ENCODE assay signal across 15 mouse cellular contexts in genomic region chr7:82422561-82422960, GRCm38 (mm10).
A peak's percentile ranks its signal among the peaks of the same experiment; 100 is the strongest.
DNase-seq lines count a peak whose midpoint lies in the region; ATAC-seq lines count a peak whose summit lies in the region.
"Had no signal": no experiment of that assay in that cellular context is flagged by ENCODE, and none has a peak within 500 bp of the region (broad histone marks: within the 10 kb centered on the region; RNA-seq: fewer than 3 reads in every experiment).

No protein-coding gene starts in this region.

- no peaks in the 10 kb centered on the region for H3K9me3 ChIP-seq in lung, embryonic 15.5 days
- H3K9me3 ChIP-seq: midbrain, embryonic 15.5 days; neural tube, embryonic 13.5 days had no signal

- H3K36me3 ChIP-seq in lung, embryonic 15.5 days, result no peaks in the 10 kb centered on the region
- H3K36me3 ChIP-seq: midbrain, embryonic 15.5 days; neural tube, embryonic 13.5 days had no signal

- peak overlapping the region; percentile 29; the same call in 1 of the 2 replicates for H3K27ac ChIP-seq in lung, embryonic 15.5 days
- H3K27ac ChIP-seq: liver, embryonic 14.5 days; midbrain, embryonic 15.5 days; neural tube, embryonic 13.5 days had no signal

- H3K4me1 ChIP-seq in lung, embryonic 15.5 days, result peaks cover 14% of the 10 kb centered on the region
- H3K4me1 ChIP-seq: midbrain, embryonic 15.5 days; neural tube, embryonic 13.5 days had no signal

- 21% methylated on average over 3 of the region's 3 CpGs for WGBS in lung, embryonic 15.5 days

- H3K27me3 ChIP-seq in lung, embryonic 15.5 days, result no peaks in the 10 kb centered on the region
- H3K27me3 ChIP-seq: midbrain, embryonic 15.5 days; neural tube, embryonic 13.5 days had no signal

- ATAC-seq in lung, embryonic 15.5 days (ENCODE audit: borderline replicate concordance, extremely low read depth, low FRiP score, low TSS enrichment), result no peak
- no peak for ATAC-seq in megakaryocyte-erythroid progenitor cell, adult 5-6 weeks (replicated peaks; ENCODE audit: low FRiP score, low TSS enrichment, poor library complexity, severe bottlenecking)
- ATAC-seq: inflammation-experienced regulatory T-cells, adult 6 months; midbrain, embryonic 15.5 days had no signal

- no peak overlapping the region for H3K9ac ChIP-seq in lung, embryonic 15.5 days
- H3K9ac ChIP-seq: liver, embryonic 14.5 days; midbrain, embryonic 15.5 days; neural tube, embryonic 13.5 days had no signal

- DNase-seq in lung, adult 18-20 months, result no peak
- peak; percentile 65 to 80 for DNase-seq in heart, adult 9 months (ENCODE audit: low spot score in 2 of 2)
- peak; percentile 65 for DNase-seq in heart, postnatal 4 days
- peak; percentile 19 for DNase-seq in yolk sac, embryonic 10.5 days (ENCODE audit: low spot score)
- no peak for DNase-seq in spleen, postnatal 14 days (ENCODE audit: low spot score in 2 of 2)
- DNase-seq in adrenal gland, postnatal 4 days (ENCODE audit: low spot score in 2 of 2), result no peak
- DNase-seq: adrenal gland, postnatal 25 days; layer of hippocampus, adult 9-11 months; retina, postnatal 1 day had no signal

- H3K4me3 ChIP-seq in lung, embryonic 15.5 days, result no peak overlapping the region
- H3K4me3 ChIP-seq: midbrain, embryonic 15.5 days; neural tube, embryonic 13.5 days had no signal

- no peak overlapping the region for H3K4me2 ChIP-seq in lung, embryonic 15.5 days
- H3K4me2 ChIP-seq: midbrain, embryonic 15.5 days; neural tube, embryonic 13.5 days had no signal

Comparison
In these comparisons a context has a peak if more than half of its experiments do, and no peak if none do; other contexts are left out.
1. DNase-seq: peak in heart, adult 9 months (2 of 2), heart, postnatal 4 days (single experiment) and yolk sac, embryonic 10.5 days (single experiment); none in lung, adult 18-20 months (0 of 2), spleen, postnatal 14 days (0 of 2) and adrenal gland, postnatal 4 days (0 of 2).